Mouse (Mus musculus) lung, postnatal 25 days (tissue): ENCODE measurements around the gene Susd4.

Experiments used
- DNase-seq: peaks from one replicate; pipeline ENCODE4 v3.0.0; 2022; ENCODE audit warnings: low spot score

Gene Susd4

DNA sequence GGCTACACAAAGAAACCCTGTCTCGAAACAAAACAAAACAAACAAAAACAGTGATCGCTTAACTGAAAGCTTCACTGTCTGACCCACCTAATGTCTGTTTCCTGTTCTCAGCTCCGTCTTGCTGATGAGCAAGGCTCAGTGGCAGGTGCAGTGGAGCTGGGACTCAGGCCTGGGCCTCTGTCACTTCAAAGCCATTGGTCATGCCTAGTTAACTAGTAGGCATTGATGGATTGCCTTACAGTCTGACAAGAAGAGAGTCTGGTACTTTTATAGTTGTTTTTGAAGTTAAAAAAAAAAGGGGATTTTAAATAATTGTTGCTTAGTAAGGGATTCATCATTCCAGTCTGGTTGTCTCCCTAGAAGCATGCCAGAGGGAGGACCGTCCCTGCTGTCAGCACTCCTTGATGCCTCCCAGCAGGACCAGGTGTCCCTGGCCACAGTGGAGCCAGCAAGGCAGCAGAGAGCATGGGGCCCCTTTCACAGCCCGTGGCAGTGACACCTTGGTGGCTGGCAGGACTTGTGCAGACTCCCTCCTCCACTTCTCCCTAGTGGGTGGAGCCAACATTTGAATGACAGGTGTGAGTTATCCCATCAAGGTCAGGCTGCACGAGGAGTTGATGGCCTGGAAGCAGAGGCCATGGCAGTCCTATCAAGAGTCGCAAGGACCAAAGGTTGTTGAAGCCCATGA is 98.2 kb downstream of the Susd4 start:
- no peak for DNase-seq

DNA sequence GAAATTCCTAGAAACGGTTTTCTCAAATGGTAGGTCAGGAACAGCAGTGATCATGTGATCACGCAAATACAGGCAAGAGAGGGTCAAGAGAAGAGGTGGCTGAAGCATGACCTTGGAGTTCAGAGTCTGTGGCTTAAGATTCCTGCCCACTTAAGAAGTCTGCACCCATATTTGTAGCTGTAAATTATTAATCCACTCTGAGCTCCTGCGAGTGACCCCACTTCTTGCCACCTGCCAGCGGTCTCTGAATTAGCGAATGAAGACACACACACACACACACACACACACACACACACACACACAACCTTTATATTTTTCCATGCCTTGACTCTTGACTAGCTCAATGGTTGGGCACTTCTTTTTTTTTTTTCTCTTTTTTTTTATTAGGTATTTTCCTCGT is 99.7 kb downstream of the Susd4 start:
- DNase-seq, result no peak

- DNase-seq, result no peak
Measured at GRCm38 (mm10) chr1:182867886-182868285, 104.2 kb downstream of the Susd4 start.

- peak; percentile 57 for DNase-seq
Measured at GRCm38 (mm10) chr1:182868432-182869113, 104.9 kb downstream of the Susd4 start.

DNA sequence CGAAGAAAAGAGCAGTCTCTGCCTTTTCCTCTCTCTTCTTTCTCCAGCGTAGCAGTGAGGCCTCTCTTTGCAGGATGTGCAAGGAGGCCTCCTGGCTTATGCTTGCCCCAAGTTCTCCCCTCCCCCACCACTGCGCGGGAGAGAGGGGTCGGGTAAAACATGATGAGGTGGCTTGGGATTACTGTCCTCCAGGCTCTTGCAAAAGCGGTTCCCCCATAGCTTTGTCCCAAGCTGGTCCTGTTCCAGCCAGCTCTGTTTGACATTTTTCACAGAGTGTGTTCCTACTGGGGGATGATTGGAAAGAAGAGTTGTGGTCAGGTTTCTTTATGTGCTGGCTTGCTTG is 105.4 kb downstream of the Susd4 start:
- no peak for DNase-seq

- DNase-seq, result no peak
Measured at GRCm38 (mm10) chr1:182878156-182878555, 114.5 kb downstream of the Susd4 start.

DNA sequence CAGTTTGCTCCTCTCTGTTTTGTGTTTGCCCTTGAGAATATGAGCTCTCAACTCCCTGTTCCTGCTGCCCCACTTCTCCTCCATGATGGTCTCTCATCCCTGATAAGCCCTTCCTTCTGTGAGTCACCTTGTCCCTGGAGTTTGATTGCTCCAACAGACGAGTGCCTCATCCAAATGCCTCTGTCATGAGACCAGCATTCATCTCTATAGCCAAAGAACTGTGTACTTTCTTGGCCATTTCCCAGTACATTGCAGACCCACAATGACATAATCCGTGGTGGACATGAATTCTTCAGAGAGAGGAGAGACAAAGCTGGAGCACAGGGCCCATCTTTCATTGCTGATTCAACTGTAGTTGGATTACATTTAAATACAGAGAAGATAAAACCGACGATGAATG is 115.1 kb downstream of the Susd4 start:
- no peak for DNase-seq

GRCm38 (mm10) chr1:182881246-182881645 is 117.6 kb downstream of the Susd4 start:
- DNase-seq, result no peak

GRCm38 (mm10) chr1:182882611-182883010 is 119.0 kb downstream of the Susd4 start:
- DNase-seq, result no peak

- peak; percentile 64 for DNase-seq
Measured at GRCm38 (mm10) chr1:182895698-182896097, 132.0 kb downstream of the Susd4 start.

GRCm38 (mm10) chr1:182897071-182897470 is 133.4 kb downstream of the Susd4 start:
- DNase-seq, result no peak

GRCm38 (mm10) chr1:182897506-182898138 is 134.0 kb downstream of the Susd4 start:
- no peak for DNase-seq

- no peak for DNase-seq
Measured at GRCm38 (mm10) chr1:182902095-182902494, 138.4 kb downstream of the Susd4 start.

- no peak for DNase-seq
Measured at GRCm38 (mm10) chr1:182902906-182903305, 139.2 kb downstream of the Susd4 start.

- no peak for DNase-seq
Measured at GRCm38 (mm10) chr1:182905669-182906068, 142.0 kb downstream of the Susd4 start.

DNA sequence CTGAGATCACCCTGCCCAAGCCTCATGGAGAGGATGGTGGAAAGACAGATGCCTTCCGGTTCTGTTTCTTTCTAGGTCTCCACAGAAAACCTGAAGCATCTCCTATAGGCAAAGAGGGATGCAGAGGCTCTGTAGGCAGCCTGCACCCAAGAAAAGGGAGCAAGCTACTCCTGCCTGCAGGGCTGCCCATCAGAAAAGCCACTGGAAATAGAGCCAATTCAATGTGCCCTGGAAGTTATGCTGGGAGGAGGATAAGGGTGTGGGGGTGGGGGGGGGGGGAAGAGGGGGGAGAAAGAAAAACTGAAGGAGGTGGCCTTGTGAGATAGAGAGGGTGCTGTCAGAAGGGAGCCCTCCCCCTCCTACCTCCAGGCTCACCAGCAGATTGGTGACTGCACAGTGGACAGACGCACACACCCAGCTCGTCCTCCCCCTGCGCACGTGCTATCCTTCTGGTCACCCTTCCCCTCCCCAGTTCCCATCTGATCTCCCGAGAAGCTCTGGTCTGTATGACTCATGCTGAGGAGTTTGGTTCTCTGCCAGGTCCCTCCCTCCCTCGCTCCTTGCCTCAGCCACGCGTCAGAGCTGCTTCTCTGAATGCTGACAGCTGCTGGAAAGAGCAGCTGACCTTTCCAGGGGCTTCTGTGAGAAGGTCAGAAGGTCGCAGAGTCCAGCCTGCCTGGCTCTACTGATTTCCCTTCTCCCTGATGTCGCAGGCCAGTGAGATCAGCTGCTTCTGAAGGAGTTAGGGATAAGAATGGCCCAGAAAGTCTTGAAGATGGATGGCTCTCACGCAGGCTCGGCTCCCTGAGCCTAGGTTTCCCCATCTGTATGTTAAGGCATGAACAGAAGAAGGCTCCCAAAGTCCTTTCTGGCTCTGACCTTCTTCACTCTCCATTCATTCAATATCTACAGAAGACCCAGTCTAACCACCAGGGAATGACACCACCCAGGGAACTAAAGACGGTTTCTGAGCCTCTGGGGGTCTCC is 144.7 kb downstream of the Susd4 start:
- peak; percentile 94 for DNase-seq

DNA sequence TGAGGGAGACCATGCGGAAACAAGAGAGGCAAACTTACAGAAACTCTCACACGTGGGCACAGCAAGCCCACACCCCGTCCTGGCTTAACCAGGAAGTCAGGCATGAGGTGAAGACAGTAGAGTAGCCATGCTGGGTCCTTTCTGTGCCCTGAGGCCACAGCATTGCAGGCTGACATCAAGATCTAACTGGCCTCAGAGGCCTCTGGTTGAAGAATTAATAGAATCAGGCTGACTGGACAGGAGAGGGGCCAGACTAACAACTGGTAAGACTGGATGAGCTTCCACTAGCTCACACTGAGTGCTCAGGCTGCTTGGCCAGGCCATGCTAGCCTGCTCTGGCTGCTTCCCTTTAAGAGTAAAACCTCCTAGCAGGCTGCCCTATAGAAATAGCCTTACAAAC is 145.4 kb downstream of the Susd4 start:
- no peak for DNase-seq

GRCm38 (mm10) chr1:182909596-182909995 is 145.9 kb downstream of the Susd4 start:
- DNase-seq, result no peak

DNA sequence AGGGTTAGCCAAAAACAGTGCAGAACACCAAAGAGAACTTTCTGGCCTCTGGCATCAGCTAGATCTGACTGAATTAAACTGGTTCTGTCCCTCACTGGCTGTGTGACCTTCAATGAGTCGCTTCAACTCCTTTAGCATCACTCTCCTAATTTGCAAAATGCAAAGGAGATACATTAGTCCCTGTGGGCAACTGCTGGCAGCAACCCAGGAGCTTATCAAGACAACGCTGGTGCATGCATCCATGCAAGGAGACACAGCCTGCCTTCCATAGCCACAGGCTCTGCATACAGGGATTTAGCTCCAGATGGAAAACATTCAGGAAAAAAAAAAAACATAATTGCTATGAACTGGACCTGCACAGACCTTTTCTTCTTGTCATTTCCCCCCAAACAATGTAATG is 148.9 kb downstream of the Susd4 start:
- no peak for DNase-seq

DNA sequence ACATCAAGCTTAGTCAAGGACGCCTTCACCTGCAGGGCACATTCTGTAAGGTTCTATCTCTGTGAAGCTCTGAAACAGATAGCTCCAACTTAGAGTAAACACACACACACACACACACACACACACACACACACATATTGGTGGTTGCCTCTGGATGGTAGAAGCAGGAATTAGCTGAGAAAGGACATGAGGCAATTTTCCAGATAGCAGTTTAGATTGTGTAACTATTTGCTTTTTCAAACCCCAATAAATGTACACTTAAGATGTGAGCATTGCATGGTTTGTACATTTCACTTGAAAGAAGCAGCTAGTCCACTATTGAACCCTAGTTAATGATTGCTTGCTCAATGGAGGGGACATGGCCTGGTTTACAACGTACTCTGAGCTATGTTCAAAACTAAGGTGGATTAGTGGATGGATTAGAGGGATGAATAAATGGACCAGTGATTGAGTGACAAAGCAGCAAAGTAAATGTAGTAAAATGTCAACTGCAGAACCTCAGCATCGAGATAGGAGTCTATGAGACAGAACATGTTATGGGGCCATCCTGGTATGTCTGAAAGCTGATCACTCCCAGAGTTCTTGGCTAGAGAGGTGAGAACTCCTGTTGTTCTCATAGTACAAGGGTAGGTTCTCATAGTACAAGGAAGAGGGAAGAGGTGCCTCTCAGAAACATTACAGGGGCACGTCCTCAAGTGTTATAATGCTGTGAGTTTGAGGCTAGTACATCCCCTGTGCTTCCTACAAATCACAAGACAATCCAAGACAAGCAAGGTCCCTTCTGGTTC is 150.7 kb downstream of the Susd4 start:
- no peak for DNase-seq

DNA sequence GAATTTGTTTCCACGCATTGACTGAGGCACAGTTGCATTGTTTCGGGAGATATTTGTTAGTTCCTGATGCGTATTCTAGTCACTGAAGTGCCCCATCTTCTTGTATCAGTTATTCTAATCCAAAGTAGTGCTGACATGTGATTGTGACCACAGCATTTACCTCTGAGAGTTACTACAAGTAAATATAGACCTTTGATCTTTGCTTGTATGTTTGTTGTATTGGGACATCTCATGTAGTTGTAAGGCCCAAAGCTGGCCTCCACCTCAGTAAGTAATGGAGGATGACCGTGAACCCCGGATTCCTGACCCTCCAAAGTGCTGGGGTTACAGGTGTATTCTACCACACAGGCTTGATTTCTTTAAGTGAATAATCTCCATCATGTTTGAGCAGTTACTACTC is 152.5 kb downstream of the Susd4 start:
- no peak for DNase-seq
